Mouse (Mus musculus) midbrain, embryonic 16.5 days (tissue): ENCODE measurements around the gene Slc8a1. TPM values are rescaled to one million over a fixed set of nuclear protein-coding genes. Genes with fewer than 3 reads are reported as not detected.

ENCODE experiments used
- ATAC-seq: fragments of 200-750 bp; cut with Nextera tagmentation; 2 replicates; pipeline ENCODE4 v1.8.0; 2017; ENCODE audit warnings: moderate TSS enrichment
- H3K27ac ChIP-seq: fragments of 300-500 bp; sonication (generic); 2 replicates; pipeline ENCODE4 v1.5.1; 2014; ENCODE audit warnings: mild to moderate bottlenecking, low read length, mixed read lengths
- H3K27me3 ChIP-seq: fragments of 300-500 bp; sonication (generic); 2 replicates; pipeline ENCODE4 v1.6.1; 2014; ENCODE audit warnings: low read depth, low read length, mixed read lengths; ENCODE audit not compliant: control insufficient read depth, insufficient read depth
- H3K36me3 ChIP-seq: fragments of 300-500 bp; sonication (generic); 2 replicates; pipeline ENCODE4 v1.6.1; 2014; ENCODE audit warnings: mild to moderate bottlenecking, low read length, moderate library complexity, mixed read lengths; ENCODE audit not compliant: control insufficient read depth, insufficient read depth
- H3K4me1 ChIP-seq: fragments of 300-500 bp; sonication (generic); 2 replicates; pipeline ENCODE4 v1.6.1; 2014; ENCODE audit warnings: mild to moderate bottlenecking, low read length, mixed read lengths; ENCODE audit not compliant: control insufficient read depth, insufficient read depth
- H3K4me2 ChIP-seq: fragments of 300-500 bp; sonication (generic); 2 replicates; pipeline ENCODE4 v1.6.1; 2014; ENCODE audit warnings: mild to moderate bottlenecking, low read length, mixed read lengths
- H3K4me3 ChIP-seq: fragments of 300-500 bp; sonication (generic); 2 replicates; pipeline ENCODE4 v1.5.1; 2014; ENCODE audit warnings: low read depth, mild to moderate bottlenecking, low read length, moderate library complexity, mixed read lengths
- H3K9ac ChIP-seq: fragments of 300-500 bp; sonication (generic); 2 replicates; pipeline ENCODE4 v1.6.1; 2014; ENCODE audit warnings: low read depth, low read length, mixed read lengths
- H3K9me3 ChIP-seq: fragments of 300-500 bp; sonication (generic); replicated peaks from 2 replicates; pipeline ENCODE4 v1.6.1; 2014; ENCODE audit warnings: mild to moderate bottlenecking, low read length, mixed read lengths; ENCODE audit not compliant: control insufficient read depth, poor library complexity, severe bottlenecking
- WGBS: fragments of 180-500 bp; shearing (Covaris S2); extraction: QIAGEN DNeasy Blood & Tissue Kit; methylation state at CpG from one replicate; pipeline ENCODE4 v1.1.7; 2014; 5-methylcytosine and 5-hydroxymethylcytosine counted together
- polyA plus RNA-seq: library from polyadenylated mRNA; unstranded; fragments of >200 nt; fragmentation: Nextera tagmentation; extraction: Ambion mirVana; gene quantifications from 2 replicates; pipeline ENCODE4 v1.2.1, GENCODE M21; 2015

Gene Slc8a1
- polyA plus RNA-seq, 1 experiment from 2014 or later: 15.9 TPM

DNA sequence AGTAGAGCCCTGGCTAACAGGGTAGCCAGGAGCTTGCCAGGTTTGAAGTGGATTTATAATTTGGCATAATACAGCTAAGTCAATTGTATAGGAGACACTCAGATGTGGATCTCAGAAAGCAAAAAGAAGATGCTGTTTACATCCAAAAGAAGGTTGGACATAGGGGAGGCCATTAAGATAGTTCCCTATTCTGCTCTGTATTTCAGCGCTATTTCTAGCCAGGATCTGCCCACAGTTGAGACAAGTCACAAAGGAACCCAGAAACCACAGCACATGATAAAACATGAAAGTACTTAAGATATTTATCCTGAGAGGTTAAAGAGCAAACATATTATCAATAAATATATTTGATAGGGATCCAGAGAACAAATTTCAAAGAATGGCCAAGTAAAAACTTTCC is 43.2 kb downstream of the Slc8a1 start:
- no peak overlapping the region for H3K4me2 ChIP-seq
- ATAC-seq: no peak
- no peak overlapping the region for H3K9ac ChIP-seq
- no peaks in the 10 kb centered on the region for H3K4me1 ChIP-seq
- no peaks in the 10 kb centered on the region for H3K36me3 ChIP-seq
- H3K9me3 ChIP-seq: no peaks in the 10 kb centered on the region
- H3K27ac ChIP-seq: no peak overlapping the region
- no peak overlapping the region for H3K4me3 ChIP-seq
- H3K27me3 ChIP-seq: no peaks in the 10 kb centered on the region
- WGBS: 89% methylated on average over 1 of the region's 1 CpGs

DNA sequence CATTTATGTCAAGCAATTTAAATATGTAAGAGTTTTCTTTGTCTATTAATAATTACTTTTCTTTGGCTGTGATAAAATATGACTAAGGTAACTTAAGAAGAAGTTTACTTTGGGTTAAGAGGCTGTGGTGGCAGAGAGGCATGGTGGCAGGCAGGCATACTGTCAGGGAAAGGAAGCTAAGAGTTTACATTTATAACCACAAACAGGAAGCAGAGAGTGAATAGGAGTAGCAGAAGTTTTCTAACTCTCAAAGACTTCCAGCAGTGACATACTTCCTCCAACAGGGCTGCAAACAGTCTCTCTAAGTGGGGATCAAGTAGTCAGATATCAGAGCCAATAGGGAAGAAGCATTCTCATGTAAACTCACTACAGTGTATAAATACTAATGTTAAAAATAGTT is 58.6 kb downstream of the Slc8a1 start:
- H3K4me1 ChIP-seq: no peaks in the 10 kb centered on the region

GRCm38 (mm10) chr17:81677450-81677849 is 60.7 kb downstream of the Slc8a1 start:
- no peaks in the 10 kb centered on the region for H3K4me1 ChIP-seq
- H3K36me3 ChIP-seq: no peaks in the 10 kb centered on the region
- H3K27me3 ChIP-seq: peaks cover 8% of the 10 kb centered on the region
- no peak overlapping the region for H3K4me2 ChIP-seq
- H3K27ac ChIP-seq: no peak overlapping the region
- no peaks in the 10 kb centered on the region for H3K9me3 ChIP-seq
- no peak for ATAC-seq
- no peak overlapping the region for H3K4me3 ChIP-seq
- WGBS: 83% methylated on average over 2 of the region's 2 CpGs
- H3K9ac ChIP-seq: no peak overlapping the region

More for the DNA sequence above, 58.6 kb downstream of the Slc8a1 start:
- H3K4me3 ChIP-seq: no peak overlapping the region
- no peak overlapping the region for H3K4me2 ChIP-seq
- no peak for ATAC-seq
- no peaks in the 10 kb centered on the region for H3K36me3 ChIP-seq
- H3K27ac ChIP-seq: no peak overlapping the region
- H3K27me3 ChIP-seq: no peaks in the 10 kb centered on the region
- no peaks in the 10 kb centered on the region for H3K9me3 ChIP-seq
- no peak overlapping the region for H3K9ac ChIP-seq

DNA sequence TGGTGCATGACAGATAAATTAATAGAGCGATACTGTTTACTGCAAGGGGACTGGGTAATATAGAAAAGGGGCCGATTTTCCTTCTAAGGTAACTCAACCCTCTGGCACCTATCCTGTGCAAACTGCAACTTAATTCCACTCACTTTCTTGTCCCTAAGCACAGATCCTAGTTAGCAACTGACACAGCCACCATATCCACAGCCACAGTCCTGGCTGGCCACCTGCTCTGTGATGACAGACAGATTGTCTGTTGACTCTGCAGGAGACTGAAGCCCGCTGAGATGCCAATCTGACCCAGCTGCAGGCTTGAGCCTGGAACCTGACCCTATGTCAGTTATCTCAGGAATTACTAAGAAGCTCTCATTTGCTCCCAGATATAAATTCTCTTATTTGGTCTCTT is 62.0 kb downstream of the Slc8a1 start:
- peaks cover 18% of the 10 kb centered on the region for H3K27me3 ChIP-seq
- H3K36me3 ChIP-seq: no peaks in the 10 kb centered on the region
- H3K4me2 ChIP-seq: no peak overlapping the region
- WGBS: 62% methylated on average over 3 of the region's 3 CpGs
- no peak overlapping the region for H3K27ac ChIP-seq
- ATAC-seq: no peak
- no peak overlapping the region for H3K9ac ChIP-seq
- H3K4me1 ChIP-seq: peaks cover 4% of the 10 kb centered on the region
- H3K4me3 ChIP-seq: no peak overlapping the region
- H3K9me3 ChIP-seq: no peaks in the 10 kb centered on the region

DNA sequence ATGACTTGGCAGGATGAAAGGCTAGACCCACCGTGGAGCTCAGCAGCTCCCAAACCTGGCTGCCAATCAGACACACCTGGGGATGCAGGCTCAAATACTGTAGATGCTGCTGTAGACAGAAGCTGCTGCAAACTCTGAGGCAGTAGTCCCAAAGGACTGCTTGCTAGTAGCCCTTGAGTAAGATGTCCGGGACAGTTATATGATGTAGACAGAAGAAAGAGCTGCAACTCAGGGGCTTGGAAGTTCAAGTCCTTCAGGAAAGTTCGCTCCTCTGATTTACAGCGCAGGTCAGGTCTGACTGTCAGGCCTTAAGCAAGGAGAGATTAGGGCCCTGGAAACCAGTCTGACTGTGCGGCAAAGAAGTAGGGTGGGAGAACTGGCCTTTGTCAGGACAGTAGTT is 66.9 kb downstream of the Slc8a1 start:
- Histone ChIP-seq H3K4me1 (peaks cover 23% of the 10 kb centered on the region), H3K9ac (no peak overlapping the region), H3K4me3 (no peak overlapping the region), H3K4me2 (peak overlapping the region; percentile 78), H3K27ac (no peak overlapping the region), H3K36me3 (no peaks in the 10 kb centered on the region), H3K9me3 (no peaks in the 10 kb centered on the region), H3K27me3 (peaks cover 18% of the 10 kb centered on the region)
- 8% methylated on average over 5 of the region's 5 CpGs for WGBS
- no peak for ATAC-seq

DNA sequence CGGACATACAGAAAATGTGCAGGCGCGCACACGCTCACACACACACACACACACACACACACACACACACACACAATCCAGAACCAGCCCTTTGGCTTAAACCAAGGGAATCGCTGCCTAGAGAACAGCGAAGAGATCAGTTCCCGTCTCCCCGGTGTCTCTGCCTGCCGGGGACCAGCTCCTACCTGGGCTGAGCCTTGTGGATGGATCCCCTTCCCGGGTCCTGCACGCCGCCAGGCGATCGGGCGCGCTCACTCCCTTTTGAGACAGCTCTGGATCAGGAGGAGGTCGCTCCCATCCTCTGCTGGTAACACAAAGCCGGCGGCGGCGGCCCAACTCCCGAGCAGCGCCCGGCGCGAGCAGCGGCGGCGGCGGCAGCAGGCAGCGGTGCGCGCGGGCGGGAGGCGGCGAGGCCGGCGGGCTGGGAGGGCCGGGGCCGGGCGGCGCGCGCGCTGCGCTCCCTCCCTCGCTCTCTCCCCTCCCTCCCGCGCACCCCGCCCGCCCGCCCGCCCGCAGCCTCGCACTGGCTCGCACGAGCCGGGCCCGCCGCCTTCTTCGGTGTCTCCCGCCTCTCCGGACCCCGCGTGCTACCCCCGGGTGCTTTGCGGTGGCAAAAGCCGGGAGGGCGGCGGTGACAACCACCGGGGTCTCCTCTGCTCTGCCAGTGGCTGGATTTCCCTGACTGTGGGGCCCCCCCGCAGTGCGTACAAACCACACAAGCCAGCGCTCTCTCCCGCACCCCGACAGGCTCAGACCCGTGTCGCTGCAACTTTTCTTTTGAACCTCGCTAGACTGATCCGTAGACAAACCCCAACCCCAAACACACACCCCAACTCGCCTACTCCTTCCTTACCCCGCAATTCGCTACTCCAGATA is 68.1 kb downstream of the Slc8a1 start:
- peak overlapping the region; percentile 99 for H3K27ac ChIP-seq
- peaks cover 25% of the 10 kb centered on the region for H3K4me1 ChIP-seq
- WGBS: under 1% methylated on average over 52 of the region's 84 CpGs
- no peaks in the 10 kb centered on the region for H3K9me3 ChIP-seq
- peak; percentile 83 for ATAC-seq
- peak overlapping the region; percentile 99 for H3K9ac ChIP-seq
- peak overlapping the region; percentile 78 for H3K4me3 ChIP-seq
- H3K36me3 ChIP-seq: no peaks in the 10 kb centered on the region
- H3K27me3 ChIP-seq: peaks cover 18% of the 10 kb centered on the region
- peak overlapping the region; percentile 78 for H3K4me2 ChIP-seq

- Histone ChIP-seq H3K4me3 (peak overlapping the region; percentile 78), H3K36me3 (no peaks in the 10 kb centered on the region), H3K27ac (peak overlapping the region; percentile 99), H3K27me3 (peaks cover 18% of the 10 kb centered on the region), H3K4me1 (peaks cover 25% of the 10 kb centered on the region), H3K9me3 (no peaks in the 10 kb centered on the region), H3K4me2 (peak overlapping the region; percentile 78), H3K9ac (peak overlapping the region; percentile 99)
- peak; percentile 90 for ATAC-seq
- WGBS: under 1% methylated on average over 21 of the region's 22 CpGs
Observed at GRCm38 (mm10) chr17:81669062-81669815, 68.9 kb downstream of the Slc8a1 start.

GRCm38 (mm10) chr17:81668466-81668865 is 69.7 kb downstream of the Slc8a1 start:
- H3K9me3 ChIP-seq: no peaks in the 10 kb centered on the region
- H3K36me3 ChIP-seq: no peaks in the 10 kb centered on the region
- peak overlapping the region; percentile 99 for H3K27ac ChIP-seq
- H3K4me3 ChIP-seq: peak overlapping the region; percentile 78
- H3K4me2 ChIP-seq: peak overlapping the region; percentile 78
- H3K4me1 ChIP-seq: peaks cover 25% of the 10 kb centered on the region
- ATAC-seq: no peak
- H3K27me3 ChIP-seq: peaks cover 13% of the 10 kb centered on the region
- peak overlapping the region; percentile 99 for H3K9ac ChIP-seq
- 3% methylated on average over 2 of the region's 2 CpGs for WGBS

- H3K27me3 ChIP-seq: peaks cover 10% of the 10 kb centered on the region
- H3K36me3 ChIP-seq: no peaks in the 10 kb centered on the region
- WGBS: 48% methylated on average over 2 of the region's 2 CpGs
- H3K4me1 ChIP-seq: peaks cover 25% of the 10 kb centered on the region
- peak overlapping the region; percentile 99 for H3K9ac ChIP-seq
- no peak for ATAC-seq
- H3K4me2 ChIP-seq: peak overlapping the region; percentile 78
- H3K27ac ChIP-seq: peak overlapping the region; percentile 19; the same call in 1 of the 2 replicates
- peak overlapping the region; percentile 78 for H3K4me3 ChIP-seq
- H3K9me3 ChIP-seq: no peaks in the 10 kb centered on the region
Observed at GRCm38 (mm10) chr17:81667935-81668334, 70.2 kb downstream of the Slc8a1 start.
